Mouse (Mus musculus) liver, embryonic 14.5 days (tissue): ENCODE data around the gene Tex21.

ENCODE experiments used
- CTCF ChIP-seq: IDR thresholded peaks from 2 replicates; pipeline ENCODE4 v1.5.1; 2016; ENCODE audit warnings: antibody characterized with exemption, low read depth, control low read depth
- EP300 ChIP-seq: IDR thresholded peaks from 2 replicates; pipeline ENCODE4 v1.6.1; 2016; ENCODE audit warnings: antibody characterized with exemption, low read depth

DNA sequence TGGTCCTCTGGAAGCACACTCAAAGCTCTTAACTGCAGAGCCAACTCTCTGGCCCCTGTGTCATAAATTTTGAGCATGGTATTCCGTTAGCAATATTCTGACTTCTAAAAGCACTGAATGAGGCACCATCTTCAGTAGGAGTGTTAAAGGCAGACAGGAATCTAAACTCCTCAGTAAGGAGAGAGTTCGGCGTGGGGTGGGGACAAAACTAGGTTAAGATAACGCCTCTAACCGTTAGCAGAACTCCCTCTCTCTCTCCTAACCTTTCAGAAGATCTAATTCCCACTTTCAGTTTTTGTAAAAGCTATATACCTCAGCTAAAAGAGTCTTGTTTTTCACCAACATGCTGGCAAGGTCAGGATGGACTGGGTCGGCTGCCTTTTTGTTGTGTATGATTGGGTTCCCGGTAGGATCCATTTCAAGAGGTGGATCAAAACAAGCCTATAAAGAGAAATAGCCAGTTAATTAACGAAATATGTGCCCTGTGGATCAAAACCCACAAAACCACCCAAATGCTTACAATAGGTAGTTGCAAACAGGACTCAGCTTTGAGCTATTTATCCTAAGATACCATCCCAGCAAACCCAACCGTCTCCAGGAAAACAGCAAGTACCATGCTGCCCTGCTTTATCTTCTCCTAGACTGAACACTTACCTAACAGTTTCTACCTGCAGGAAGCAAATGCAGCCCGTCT is 7.3 kb downstream of the Tex21 start:
- TF ChIP-seq EP300 (no peak), CTCF (no peak)
